Mouse (Mus musculus) layer of hippocampus, adult 9-10 months (tissue): Measurements from ENCODE around the gene Coro2b.

Experiments
- DNase-seq: peaks from one replicate; pipeline ENCODE4 v3.0.0; 2022; ENCODE audit warnings: low spot score

Gene Coro2b

GRCm38 (mm10) chr9:62438085-62438754 is 98.6 kb downstream of the Coro2b start:
- no peak for DNase-seq

GRCm38 (mm10) chr9:62437446-62437845 is 99.4 kb downstream of the Coro2b start:
- DNase-seq = no peak

- DNase-seq = no peak
Observed at GRCm38 (mm10) chr9:62435613-62436318, 101.1 kb downstream of the Coro2b start.

- DNase-seq = no peak
Observed at GRCm38 (mm10) chr9:62432261-62433060, 104.4 kb downstream of the Coro2b start.

GRCm38 (mm10) chr9:62430741-62431140 is 106.1 kb downstream of the Coro2b start:
- no peak for DNase-seq

GRCm38 (mm10) chr9:62427010-62427409 is 109.8 kb downstream of the Coro2b start:
- DNase-seq = no peak

GRCm38 (mm10) chr9:62426531-62426930 is 110.3 kb downstream of the Coro2b start:
- DNase-seq = no peak

GRCm38 (mm10) chr9:62426021-62426420 is 110.8 kb downstream of the Coro2b start:
- DNase-seq = no peak

- DNase-seq = no peak
Observed at GRCm38 (mm10) chr9:62425265-62425664, 111.6 kb downstream of the Coro2b start.

- DNase-seq = no peak
Observed at GRCm38 (mm10) chr9:62423871-62424270, 113.0 kb downstream of the Coro2b start.

GRCm38 (mm10) chr9:62422926-62423325 is 113.9 kb downstream of the Coro2b start:
- DNase-seq = no peak

GRCm38 (mm10) chr9:62421911-62422310 is 114.9 kb downstream of the Coro2b start:
- no peak for DNase-seq

GRCm38 (mm10) chr9:62421027-62421426 is 115.8 kb downstream of the Coro2b start:
- DNase-seq = no peak

GRCm38 (mm10) chr9:62420261-62420917 is 116.5 kb downstream of the Coro2b start:
- DNase-seq = no peak

GRCm38 (mm10) chr9:62418742-62419141 is 118.1 kb downstream of the Coro2b start:
- no peak for DNase-seq

- DNase-seq = no peak
Observed at GRCm38 (mm10) chr9:62407357-62408146, 129.3 kb downstream of the Coro2b start.

- DNase-seq = no peak
Observed at GRCm38 (mm10) chr9:62406423-62407013, 130.3 kb downstream of the Coro2b start.

- no peak for DNase-seq
Observed at GRCm38 (mm10) chr9:62401589-62401988, 135.3 kb downstream of the Coro2b start.

- no peak for DNase-seq
Observed at GRCm38 (mm10) chr9:62400531-62401170, 136.2 kb downstream of the Coro2b start.

- DNase-seq = no peak
Observed at GRCm38 (mm10) chr9:62394163-62394562, 142.7 kb downstream of the Coro2b start.

- DNase-seq = no peak
Observed at GRCm38 (mm10) chr9:62393531-62393930, 143.3 kb downstream of the Coro2b start.
